Mouse (Mus musculus): ENCODE measurements at regions not wholly inside any gene's neighbourhood (a gene's known extent, or its start where the extent isn't known, plus 50 kb on each side); places are given as distances from the start of the nearest gene placed in this dataset.

- no peak for DNase-seq (ENCODE audit: low spot score in 2 of 2)
Observed at GRCm38 (mm10) chr12:109272101-109272500, 180.5 kb upstream of the Dlk1 start.

GRCm38 (mm10) chr12:109314850-109315249 is 137.8 kb upstream of the Dlk1 start:
- no peak for DNase-seq (ENCODE audit: low spot score in 2 of 2)

- no peak for DNase-seq (ENCODE audit: low spot score in 2 of 2)
Observed at GRCm38 (mm10) chr12:109325986-109326385, 126.6 kb upstream of the Dlk1 start.

GRCm38 (mm10) chr12:109371327-109371726 is 81.3 kb upstream of the Dlk1 start:
- DNase-seq (ENCODE audit: low spot score in 2 of 2) = no peak

- no peak for DNase-seq (ENCODE audit: low spot score in 2 of 2)
Observed at GRCm38 (mm10) chr12:109385794-109386193, 66.8 kb upstream of the Dlk1 start.

DNA sequence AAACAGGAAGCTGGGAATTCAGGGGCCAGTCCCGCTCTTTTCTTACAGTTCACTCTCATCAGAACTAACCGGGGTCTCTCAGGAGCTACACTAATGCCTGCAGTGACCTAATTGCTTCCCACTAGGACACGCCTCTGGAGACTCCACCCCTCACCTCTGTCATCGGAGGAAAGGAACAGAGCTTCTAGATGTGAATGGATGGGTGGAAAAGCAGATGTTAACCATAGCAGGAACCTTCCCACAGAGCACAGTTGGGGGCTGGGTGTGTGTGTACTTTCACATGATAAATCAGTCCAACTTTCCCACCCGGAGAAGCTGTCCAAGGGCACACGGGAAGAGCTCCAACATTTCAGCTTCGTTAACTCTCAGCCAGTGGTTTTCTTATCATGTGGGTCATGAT is 63.8 kb upstream of the Dlk1 start:
- DNase-seq (ENCODE audit: low spot score in 2 of 2) = no peak

DNA sequence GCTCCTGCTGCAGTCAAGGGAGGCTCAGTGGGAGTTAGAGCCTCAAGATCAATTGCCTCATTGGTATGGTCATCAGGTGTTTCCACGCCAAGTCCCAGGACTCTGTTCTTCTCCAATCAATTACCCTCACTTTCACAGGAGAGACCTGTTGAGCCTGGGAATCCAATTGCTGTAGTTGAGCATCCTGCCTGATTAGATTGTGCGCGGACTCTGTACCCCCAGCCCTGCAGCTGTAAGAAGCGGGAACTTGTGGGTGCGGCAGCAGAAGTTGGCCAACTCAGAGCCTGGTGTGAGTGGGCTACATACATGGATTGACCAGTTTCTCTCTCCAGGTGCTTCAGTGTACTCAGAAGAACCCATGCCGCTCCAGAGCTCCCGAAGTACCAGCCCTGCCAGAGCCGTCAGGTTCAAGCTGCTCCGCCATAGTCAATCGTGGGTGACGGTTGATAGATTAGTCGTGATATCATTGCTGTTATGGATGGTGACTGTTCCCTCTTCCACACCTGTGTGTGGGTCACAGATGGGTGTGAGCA is 62.2 kb upstream of the Dlk1 start:
- no peak for DNase-seq (ENCODE audit: low spot score in 2 of 2)

DNA sequence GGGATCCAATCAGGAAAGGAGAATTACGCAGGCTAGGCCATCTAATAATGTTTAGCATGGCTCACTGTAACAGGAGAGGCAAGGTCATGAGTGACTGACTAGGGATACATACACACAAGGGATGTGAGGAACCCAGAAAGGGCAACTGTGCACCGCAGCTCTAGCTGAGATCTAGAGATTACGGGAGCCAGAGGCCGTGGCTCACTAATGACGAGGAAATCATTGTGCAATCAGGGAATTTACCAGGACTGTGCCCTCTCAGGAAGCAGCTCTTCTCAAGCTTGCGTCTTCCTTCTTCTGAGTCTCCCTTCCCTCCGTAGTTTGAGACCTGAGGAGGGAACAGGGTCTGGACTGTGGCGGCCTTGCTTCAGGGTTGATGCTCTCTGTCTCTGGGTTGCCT is 61.6 kb upstream of the Dlk1 start:
- DNase-seq (ENCODE audit: low spot score in 2 of 2) = no peak

- no peak for DNase-seq (ENCODE audit: low spot score in 2 of 2)
Observed at GRCm38 (mm10) chr12:109393326-109393725, 59.3 kb upstream of the Dlk1 start.

GRCm38 (mm10) chr12:109393795-109394194 is 58.8 kb upstream of the Dlk1 start:
- peak; percentile 62 to 71 for DNase-seq (ENCODE audit: low spot score in 2 of 2)

DNA sequence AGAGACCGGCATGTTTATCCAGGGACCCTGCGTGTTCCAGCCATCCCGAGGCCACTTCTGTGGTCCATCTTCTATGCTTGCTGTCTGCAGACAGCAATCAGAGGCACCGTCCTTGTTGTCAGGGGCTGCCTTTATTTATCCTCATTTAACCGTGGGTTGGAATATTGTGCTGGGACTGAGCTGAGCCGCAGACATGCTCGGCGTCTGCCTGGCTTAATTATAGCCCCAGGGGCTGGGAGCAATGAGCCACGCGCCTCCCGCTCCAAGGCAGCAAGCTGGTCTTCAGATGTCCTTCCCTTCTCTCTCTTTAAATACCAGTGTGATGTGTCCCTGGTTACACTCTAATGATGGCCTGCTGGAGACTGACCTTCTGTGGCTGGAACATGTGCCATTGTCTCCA is 58.2 kb upstream of the Dlk1 start:
- DNase-seq (ENCODE audit: low spot score in 2 of 2) = no peak

DNA sequence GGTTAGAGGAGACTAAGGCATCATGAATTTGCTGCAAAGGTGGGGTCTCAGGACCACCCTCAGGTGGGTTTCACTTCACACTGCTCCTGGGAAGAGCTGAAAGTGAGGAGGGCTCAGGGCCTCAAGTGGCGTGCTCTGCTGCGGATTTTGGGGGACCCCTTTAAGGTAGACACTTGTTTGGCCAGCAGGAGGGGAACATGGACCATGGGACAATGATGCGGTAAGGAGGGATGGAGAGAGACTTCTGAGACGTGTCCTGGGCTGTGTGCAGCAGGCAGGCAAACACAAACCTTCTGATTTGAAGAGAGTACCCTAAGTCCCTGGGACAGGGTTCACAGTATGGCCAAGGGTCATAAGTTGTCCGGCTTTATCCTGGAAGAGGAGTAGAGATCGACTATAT is 56.0 kb upstream of the Dlk1 start:
- no peak for DNase-seq (ENCODE audit: low spot score in 2 of 2)

GRCm38 (mm10) chr12:109397175-109398058 is 55.2 kb upstream of the Dlk1 start:
- no peak for DNase-seq (ENCODE audit: low spot score in 2 of 2)

DNA sequence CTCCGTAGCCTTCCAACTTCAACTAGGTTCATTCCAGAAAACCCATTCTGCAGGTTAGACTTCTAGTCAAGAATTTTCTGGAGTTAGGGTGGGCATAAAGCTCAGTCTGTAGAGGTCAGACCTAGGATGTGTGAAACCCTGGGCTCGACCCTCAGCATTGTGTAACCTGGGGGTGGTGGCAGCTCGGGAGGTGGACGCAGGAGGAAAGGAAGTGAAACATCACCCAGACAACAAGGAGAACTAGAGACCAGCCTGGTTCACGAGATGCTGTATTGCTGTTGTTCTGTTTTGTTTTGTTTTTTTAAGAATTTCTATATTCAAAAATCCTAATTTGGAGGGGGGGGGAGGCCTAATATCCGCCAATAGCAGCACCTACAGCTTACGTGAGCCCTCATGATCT is 54.1 kb upstream of the Dlk1 start:
- no peak for DNase-seq (ENCODE audit: low spot score in 2 of 2)

GRCm38 (mm10) chr12:109398951-109399350 is 53.7 kb upstream of the Dlk1 start:
- DNase-seq (ENCODE audit: low spot score in 2 of 2) = no peak

DNA sequence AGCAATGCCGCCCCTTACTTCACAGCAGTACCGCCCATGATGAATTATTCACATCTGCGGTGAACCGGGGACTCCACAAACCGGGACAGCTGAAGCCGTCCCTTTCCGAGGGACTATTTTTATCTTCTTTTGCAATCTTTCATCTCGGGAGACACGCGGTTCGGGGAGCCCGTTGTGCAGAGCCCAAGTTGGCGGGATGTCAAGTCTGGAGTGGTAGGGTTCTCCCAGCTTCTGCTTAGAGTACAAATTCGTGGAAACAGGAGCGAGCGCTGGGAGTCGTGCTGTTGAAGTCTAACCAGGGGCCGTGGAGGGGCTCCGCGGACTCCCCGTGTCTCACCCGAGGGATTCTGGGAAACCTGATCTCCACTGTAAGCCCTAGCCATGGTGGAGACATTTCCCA is 53.0 kb upstream of the Dlk1 start:
- DNase-seq (ENCODE audit: low spot score in 2 of 2) = peak in 1 of 2 experiments; percentile 45

DNA sequence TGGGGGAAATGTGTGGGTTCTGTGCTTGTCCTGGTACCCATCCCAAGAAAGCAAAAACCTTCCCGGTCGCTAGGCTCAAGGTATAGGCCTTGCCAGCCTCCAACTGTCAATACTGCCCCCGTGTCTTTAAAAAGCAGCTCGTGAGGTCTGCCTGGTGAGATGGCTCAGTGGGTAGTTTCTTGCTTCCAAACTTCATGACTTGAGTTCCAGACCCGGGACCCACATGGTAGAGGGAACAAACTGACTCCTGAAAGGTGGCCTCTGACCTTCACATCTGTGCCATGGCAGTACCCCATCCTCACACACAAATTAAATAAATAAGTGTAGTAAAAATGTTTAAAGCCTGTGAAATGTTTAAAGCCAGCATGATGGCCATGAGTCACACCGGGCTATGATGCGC is 52.6 kb upstream of the Dlk1 start:
- no peak for DNase-seq (ENCODE audit: low spot score in 2 of 2)

DNA sequence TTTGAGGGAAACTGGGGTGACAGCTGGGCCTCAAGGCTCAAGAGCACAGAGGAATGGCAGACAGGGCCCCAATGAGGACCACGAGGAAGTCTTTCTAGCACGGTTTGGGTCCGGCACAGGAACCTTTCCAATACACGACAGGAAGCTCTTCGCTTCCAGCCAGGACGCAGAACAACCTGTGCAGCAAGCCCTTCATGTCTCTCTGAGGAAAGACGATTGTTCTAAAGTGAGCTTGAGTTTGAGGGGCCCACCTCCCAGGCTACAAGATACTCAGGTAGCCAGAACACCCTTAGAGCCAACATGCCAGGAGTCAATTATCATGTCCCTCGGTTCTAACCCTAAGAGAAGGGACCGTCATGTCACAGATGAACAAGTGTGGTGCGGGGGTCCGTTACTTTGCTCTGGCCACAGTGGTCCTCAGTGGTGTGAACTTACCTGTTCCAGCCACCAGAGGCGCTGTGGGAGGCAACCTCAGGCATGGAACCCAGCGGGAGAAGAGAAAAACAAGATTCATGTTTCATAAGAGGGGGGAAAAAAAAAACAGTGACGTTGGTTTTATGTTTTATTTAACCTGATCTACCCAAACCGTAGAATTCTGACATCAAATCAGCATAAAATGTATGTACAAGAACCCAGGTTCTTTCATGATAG is 51.6 kb upstream of the Dlk1 start:
- no peak for DNase-seq (ENCODE audit: low spot score in 2 of 2)

- no peak for DNase-seq (ENCODE audit: low spot score in 2 of 2)
Observed at GRCm38 (mm10) chr12:109401696-109402095, 50.9 kb upstream of the Dlk1 start.

GRCm38 (mm10) chr12:109402226-109402625 is 50.4 kb upstream of the Dlk1 start:
- DNase-seq (ENCODE audit: low spot score in 2 of 2) = no peak

Measured in adrenal gland, postnatal 4 days (tissue).